Mouse (Mus musculus) G1E (cell line): ENCODE results near the gene Cracr2b.

ENCODE experiments used
- CTCF ChIP-seq: IDR thresholded peaks from 2 replicates; pipeline ENCODE4 v1.5.1; 2012; ENCODE audit warnings: low read depth, low read length, inconsistent platforms, mixed read lengths
- GATA1 ChIP-seq: IDR thresholded peaks from 2 replicates; pipeline ENCODE4 v1.6.1; 2012; ENCODE audit warnings: borderline replicate concordance, low read length, inconsistent platforms, mixed read lengths
- GATA2 ChIP-seq: IDR thresholded peaks from 2 replicates; pipeline ENCODE4 v1.6.1; 2012; ENCODE audit warnings: low read depth, low read length, inconsistent platforms, borderline replicate concordance
- POLR2AphosphoS5 ChIP-seq: IDR thresholded peaks from 2 replicates; pipeline ENCODE4 v1.6.1; 2012; ENCODE audit warnings: low read depth, low read length, inconsistent platforms; ENCODE audit not compliant: insufficient replicate concordance
- TAL1 ChIP-seq: conservative IDR thresholded peaks from 2 replicates; pipeline ENCODE4 v1.6.1; 2012; ENCODE audit warnings: low read depth, low read length, inconsistent platforms, mixed read lengths

GRCm38 (mm10) chr7:141441460-141441859 is 19.4 kb upstream of the Cracr2b start:
- TF ChIP-seq CTCF (no peak), GATA1 (no peak), TAL1 (no peak), GATA2 (no peak), POLR2AphosphoS5 (no peak)
